Mouse (Mus musculus): ENCODE measurements at regions not wholly inside any gene's neighbourhood (a gene's known extent, or its start where the extent isn't known, plus 50 kb on each side); places are given as distances from the start of the nearest gene placed in this dataset.

DNA sequence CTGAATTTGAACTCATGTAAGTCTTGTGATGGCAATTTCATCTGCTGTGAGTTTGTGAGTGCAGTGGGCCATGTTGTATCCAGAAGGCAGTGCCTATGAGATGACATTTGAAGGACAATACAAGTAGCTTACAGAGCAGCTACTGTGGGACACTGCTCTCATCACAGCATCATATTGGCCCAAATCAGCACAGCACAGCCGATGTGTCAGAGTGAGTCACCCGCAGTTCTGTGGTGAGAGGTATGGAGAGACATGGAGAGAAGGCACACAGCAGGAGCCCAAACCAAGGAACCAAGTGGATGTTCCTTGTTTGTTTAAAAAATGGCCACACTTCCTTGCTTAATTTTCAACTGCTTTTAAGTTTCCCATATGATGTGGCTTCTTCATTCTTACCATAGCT is 617.3 kb downstream of the Tmem132b start:
- TF ChIP-seq EP300 (IDR thresholded peaks at IDR 0.05; ENCODE audit: low read depth in 1 of 2, low read length in 2 of 2), result no peak
- no peak for TF ChIP-seq CTCF (IDR thresholded peaks at IDR 0.05 in 2 of 3, conservative IDR thresholded peaks at IDR 0.05 in 1 of 3; ENCODE audit: control insufficient read depth in 1 of 3, insufficient read depth in 1 of 3, low read depth in 2 of 3, low read length in 3 of 3, poor library complexity in 1 of 3, severe bottlenecking in 1 of 3)
- TF ChIP-seq ELF1 (IDR thresholded peaks at IDR 0.05; ENCODE audit: low read depth, low read length), result no peak
- TF ChIP-seq JUND (IDR thresholded peaks at IDR 0.05; ENCODE audit: low read depth, low read length), result no peak
- no peak for TF ChIP-seq MAFK (IDR thresholded peaks at IDR 0.05; ENCODE audit: borderline replicate concordance, low read depth, low read length)
- no peak for TF ChIP-seq POLR2AphosphoS5 (IDR thresholded peaks at IDR 0.05; ENCODE audit: borderline replicate concordance, low read depth, low read length)
- no peak for TF ChIP-seq POLR2A (IDR thresholded peaks at IDR 0.05; ENCODE audit: control insufficient read depth in 1 of 2, insufficient read depth in 1 of 2, low read depth in 1 of 2, low read length in 2 of 2, poor library complexity in 1 of 2)
